In genomic region chr4:118141511-118141910, GRCm38 (mm10) we compare ENCODE assay signal across 29 mouse cellular contexts. TPM values are rescaled to one million over a fixed set of nuclear protein-coding genes. Genes with fewer than 3 reads are reported as not detected.
A peak's percentile ranks its signal among the peaks of the same experiment; 100 is the strongest.
DNase-seq lines count a peak whose midpoint lies in the region; ATAC-seq lines count a peak whose summit lies in the region.
"Had no signal": no experiment of that assay in that cellular context is flagged by ENCODE, and none has a peak within 500 bp of the region (broad histone marks: within the 10 kb centered on the region; RNA-seq: fewer than 3 reads in every experiment).

No protein-coding gene starts in this region.

- no peaks in the 10 kb centered on the region for H3K27me3 ChIP-seq in midbrain, embryonic 14.5 days (ENCODE audit: control insufficient read depth, insufficient read depth, low read length)
- H3K27me3 ChIP-seq: embryonic facial prominence, embryonic 13.5 days; forebrain, embryonic 15.5 days; heart, embryonic 13.5 days; limb, embryonic 13.5 days; liver, embryonic 13.5 days had no signal

- no peaks in the 10 kb centered on the region for H3K4me1 ChIP-seq in midbrain, embryonic 14.5 days (ENCODE audit: control insufficient read depth, insufficient read depth, low read length)
- H3K4me1 ChIP-seq: embryonic facial prominence, embryonic 13.5 days; forebrain, embryonic 10.5 days; forebrain, embryonic 15.5 days; limb, embryonic 13.5 days had no signal

- H3K9ac ChIP-seq in midbrain, embryonic 14.5 days (replicated peaks; ENCODE audit: low read length), result no peak overlapping the region
- H3K9ac ChIP-seq: embryonic facial prominence, embryonic 13.5 days; forebrain, embryonic 15.5 days; heart, embryonic 13.5 days; hindbrain, embryonic 14.5 days; limb, embryonic 13.5 days; liver, embryonic 13.5 days had no signal

- no peaks in the 10 kb centered on the region for H3K9me3 ChIP-seq in midbrain, embryonic 14.5 days (ENCODE audit: control insufficient read depth, low read length)
- H3K9me3 ChIP-seq: embryonic facial prominence, embryonic 13.5 days; forebrain, embryonic 10.5 days; forebrain, embryonic 15.5 days; heart, embryonic 13.5 days; limb, embryonic 13.5 days; liver, embryonic 13.5 days had no signal

- peaks cover 97% of the 10 kb centered on the region for H3K36me3 ChIP-seq in midbrain, embryonic 14.5 days (ENCODE audit: control insufficient read depth, insufficient read depth, low read length)

- peak; percentile 50 to 51 for DNase-seq in cerebellum, postnatal 36 days
- peak; percentile 54 for DNase-seq in kidney, adult 9 months
- no peak for DNase-seq in kidney, postnatal 10 days
- peak; percentile 56 for DNase-seq in Muller cell, postnatal 12 days (ENCODE audit: inconsistent ontology term)
- DNase-seq in gastrocnemius, postnatal 10 days, result peak; percentile 50
- DNase-seq in frontal cortex, postnatal 10 days (ENCODE audit: low spot score in 2 of 2), result no peak
- DNase-seq in midbrain, embryonic 14.5 days, result no peak
- DNase-seq: adrenal gland, postnatal 14 days; cerebellum, adult 11-12 months; heart, postnatal 10 days; liver, embryonic 13.5 days; lung, adult 18-20 months; lung, postnatal 10 days; right cerebral cortex, adult 18-20 months; thymus, adult 2 months; thymus, postnatal 36 days had no signal

- 93% methylated on average over 5 of the region's 5 CpGs for WGBS in midbrain, embryonic 14.5 days

- H3K4me2 ChIP-seq in midbrain, embryonic 14.5 days (ENCODE audit: low read length), result no peak overlapping the region
- H3K4me2 ChIP-seq: embryonic facial prominence, embryonic 13.5 days; forebrain, embryonic 15.5 days; heart, embryonic 13.5 days; hindbrain, embryonic 14.5 days; limb, embryonic 13.5 days; liver, embryonic 13.5 days had no signal

- H3K27ac ChIP-seq in midbrain, embryonic 14.5 days (replicated peaks; ENCODE audit: low read depth, low read length), result no peak overlapping the region
- H3K27ac ChIP-seq: embryonic facial prominence, embryonic 13.5 days; forebrain, embryonic 10.5 days; forebrain, embryonic 15.5 days; heart, embryonic 13.5 days; hindbrain, embryonic 14.5 days; layer of hippocampus, adult 2 months; left cerebral cortex, adult 2 months; limb, embryonic 13.5 days; liver, embryonic 13.5 days; macrophage; stomach, postnatal 0 days had no signal

- no peak for ATAC-seq in cerebellum, adult (ENCODE audit: insufficient number of reproducible peaks, low FRiP score, low TSS enrichment)
- no peak for ATAC-seq in midbrain, embryonic 14.5 days (ENCODE audit: low FRiP score, low TSS enrichment)
- ATAC-seq: forebrain, embryonic 15.5 days; intestine, postnatal 0 days; midbrain, embryonic 16.5 days had no signal

- no peak overlapping the region for H3K4me3 ChIP-seq in midbrain, embryonic 14.5 days (replicated peaks; ENCODE audit: low read depth, low read length)
- H3K4me3 ChIP-seq: embryonic facial prominence, embryonic 13.5 days; forebrain, embryonic 10.5 days; forebrain, embryonic 15.5 days; heart, embryonic 13.5 days; layer of hippocampus, adult 2 months; left cerebral cortex, adult 2 months; limb, embryonic 13.5 days; liver, embryonic 13.5 days had no signal

RNA-seq across cellular contexts. Expression of gene St3gal3, which starts 6.8 kb away (rescaled TPM):
- total RNA-seq in gastrocnemius, postnatal 10 days (2021), result 10 to 100 TPM; 40.9 to 48.9 TPM
- 9.3 and 20.1 TPM in 2 replicates for polyA plus RNA-seq in midbrain, embryonic 14.5 days (2014; fragmentation: Nextera tagmentation; extraction: Ambion mirVana)

RNA-seq across cellular contexts. Expression of gene Kdm4a, which starts 38.3 kb away (rescaled TPM):
- 10 to 100 TPM; 26.4 to 28.0 TPM for total RNA-seq in gastrocnemius, postnatal 10 days (2021)
- 56.2 and 62.5 TPM in 2 replicates for polyA plus RNA-seq in midbrain, embryonic 14.5 days (2014; fragmentation: Nextera tagmentation; extraction: Ambion mirVana)

Comparison
In these comparisons a context has a peak if more than half of its experiments do, and no peak if none do; other contexts are left out.
1. DNase-seq: peak in cerebellum, postnatal 36 days (2 of 2), kidney, adult 9 months (single experiment), Muller cell, postnatal 12 days (single experiment) and gastrocnemius, postnatal 10 days (single experiment); none in kidney, postnatal 10 days (single experiment), frontal cortex, postnatal 10 days (0 of 2) and midbrain, embryonic 14.5 days (single experiment).